Mouse (Mus musculus): Measurements from ENCODE around the gene Cpsf4.
"Not testable (repeated sequence)": the region's sequence is repeated elsewhere in the genome, so short reads cannot be mapped to it uniquely, and the experiment has no call there.

Gene Cpsf4

GRCm38 (mm10) chr5:145166536-145167305 is at the start of gene Cpsf4, which contains the start of gene Ptcd1:
Gene Cpsf4 (plus strand): TSS chr5:145167213.
Gene Ptcd1 (minus strand): TSS chr5:145167108.
- peak; percentile 99 for DNase-seq (ENCODE audit: low spot score in 2 of 2)

- no peak for DNase-seq (ENCODE audit: low spot score in 2 of 2)
These were observed 49.0 kb upstream of the Cpsf4 start for GRCm38 (mm10) chr5:145118005-145118404.

- DNase-seq (ENCODE audit: low spot score in 2 of 2), result no peak
These were observed 48.6 kb upstream of the Cpsf4 start for GRCm38 (mm10) chr5:145118461-145118860.

- no peak for DNase-seq (ENCODE audit: low spot score in 2 of 2)
These were observed 47.6 kb upstream of the Cpsf4 start for GRCm38 (mm10) chr5:145119385-145119784.

- DNase-seq (ENCODE audit: low spot score in 2 of 2), result no peak
These were observed 46.1 kb upstream of the Cpsf4 start for GRCm38 (mm10) chr5:145120921-145121320.

- DNase-seq (ENCODE audit: low spot score in 2 of 2), result no peak
These were observed 43.6 kb upstream of the Cpsf4 start for GRCm38 (mm10) chr5:145123396-145123795.

GRCm38 (mm10) chr5:145126580-145126979 is 40.4 kb upstream of the Cpsf4 start:
- DNase-seq (ENCODE audit: low spot score in 2 of 2), result no peak

- DNase-seq (ENCODE audit: low spot score in 2 of 2), result no peak
These were observed 37.9 kb upstream of the Cpsf4 start for GRCm38 (mm10) chr5:145129124-145129523.

GRCm38 (mm10) chr5:145129773-145130172 is 37.2 kb upstream of the Cpsf4 start:
- DNase-seq (ENCODE audit: low spot score in 2 of 2), result not testable (repeated sequence)

- DNase-seq (ENCODE audit: low spot score in 2 of 2), result peak; percentile 71 to 73
These were observed 36.8 kb upstream of the Cpsf4 start for GRCm38 (mm10) chr5:145130191-145130590.

- no peak for DNase-seq (ENCODE audit: low spot score in 2 of 2)
These were observed 36.0 kb upstream of the Cpsf4 start for GRCm38 (mm10) chr5:145130995-145131394.

GRCm38 (mm10) chr5:145133275-145133674 is 33.7 kb upstream of the Cpsf4 start:
- DNase-seq (ENCODE audit: low spot score in 2 of 2), result not testable (repeated sequence)

- no peak for DNase-seq (ENCODE audit: low spot score in 2 of 2)
These were observed 28.2 kb upstream of the Cpsf4 start for GRCm38 (mm10) chr5:145138836-145139235.

GRCm38 (mm10) chr5:145139571-145140519 is 27.2 kb upstream of the Cpsf4 start, which contains the start of the genes Pdap1 and Bud31:
Gene Pdap1 (minus strand): TSS chr5:145140238.
Gene Bud31 (plus strand): TSS chr5:145140362.
- peak; percentile 96 to 97 for DNase-seq (ENCODE audit: low spot score in 2 of 2)

- no peak for DNase-seq (ENCODE audit: low spot score in 2 of 2)
These were observed 26.4 kb upstream of the Cpsf4 start for GRCm38 (mm10) chr5:145140611-145141010.

GRCm38 (mm10) chr5:145147748-145148147 is 19.3 kb upstream of the Cpsf4 start:
- no peak for DNase-seq (ENCODE audit: low spot score in 2 of 2)

- DNase-seq (ENCODE audit: low spot score in 2 of 2), result no peak
These were observed 17.7 kb upstream of the Cpsf4 start for GRCm38 (mm10) chr5:145149294-145149693.

GRCm38 (mm10) chr5:145152690-145153089 is 14.3 kb upstream of the Cpsf4 start:
- DNase-seq (ENCODE audit: low spot score in 2 of 2), result no peak

GRCm38 (mm10) chr5:145161361-145161760 is 5.7 kb upstream of the Cpsf4 start:
- no peak for DNase-seq (ENCODE audit: low spot score in 2 of 2)

- DNase-seq (ENCODE audit: low spot score in 2 of 2), result no peak
These were observed 2.3 kb upstream of the Cpsf4 start for GRCm38 (mm10) chr5:145164710-145165109.

- no peak for DNase-seq (ENCODE audit: low spot score in 2 of 2)
These were observed 1.8 kb upstream of the Cpsf4 start for GRCm38 (mm10) chr5:145165184-145165583.

GRCm38 (mm10) chr5:145167306-145167661 is 271 bp downstream of the Cpsf4 start:
- no peak for DNase-seq (ENCODE audit: low spot score in 2 of 2)

Data from frontal cortex, postnatal 36 days (tissue).